In genomic region chr12:106773536-106773935, GRCm38 (mm10) we compare ENCODE assay signal across 18 mouse cellular contexts.
"Had no signal": no experiment of that assay in that cellular context is flagged by ENCODE, and none has a peak within 500 bp of the region (broad histone marks: within the 10 kb centered on the region; RNA-seq: fewer than 3 reads in every experiment).

No protein-coding gene starts in this region.

- H3K9me3 ChIP-seq: liver, embryonic 15.5 days; midbrain, embryonic 12.5 days; midbrain, embryonic 15.5 days; neural tube, embryonic 12.5 days; neural tube, embryonic 15.5 days had no signal

- H3K27me3 ChIP-seq: liver, embryonic 12.5 days; liver, embryonic 15.5 days; midbrain, embryonic 12.5 days; midbrain, embryonic 15.5 days; neural tube, embryonic 12.5 days; neural tube, embryonic 15.5 days had no signal

- H3K4me1 ChIP-seq: liver, embryonic 12.5 days; liver, embryonic 15.5 days; midbrain, embryonic 12.5 days; midbrain, embryonic 15.5 days; neural tube, embryonic 12.5 days; neural tube, embryonic 15.5 days had no signal

- H3K27ac ChIP-seq: hindbrain, postnatal 0 days; liver, embryonic 12.5 days; liver, embryonic 15.5 days; macrophage; midbrain, embryonic 12.5 days; midbrain, embryonic 15.5 days; neural tube, embryonic 12.5 days; neural tube, embryonic 15.5 days had no signal

- H3K9ac ChIP-seq: liver, embryonic 12.5 days; liver, embryonic 15.5 days; midbrain, embryonic 12.5 days; midbrain, embryonic 15.5 days; neural tube, embryonic 12.5 days; neural tube, embryonic 15.5 days had no signal

- DNase-seq: kidney, adult 18-20 months; kidney, adult 9 months; left cerebral cortex, postnatal 4 days; liver; lung, adult 2 months; thymus, adult 18-20 months; thymus, postnatal 36 days had no signal

- ATAC-seq: hindbrain, postnatal 0 days; inflammation-experienced regulatory T-cells, adult 6 months; intestine, embryonic 16.5 days; liver, embryonic 12.5 days; lung, postnatal 0 days; midbrain, embryonic 15.5 days had no signal

- H3K4me3 ChIP-seq: liver, embryonic 12.5 days; liver, embryonic 15.5 days; midbrain, embryonic 12.5 days; midbrain, embryonic 15.5 days; neural tube, embryonic 12.5 days; neural tube, embryonic 15.5 days had no signal

- H3K4me2 ChIP-seq: liver, embryonic 12.5 days; liver, embryonic 15.5 days; midbrain, embryonic 12.5 days; midbrain, embryonic 15.5 days; neural tube, embryonic 12.5 days; neural tube, embryonic 15.5 days had no signal

- H3K36me3 ChIP-seq: liver, embryonic 12.5 days; liver, embryonic 15.5 days; midbrain, embryonic 12.5 days; midbrain, embryonic 15.5 days; neural tube, embryonic 12.5 days; neural tube, embryonic 15.5 days had no signal
